Mouse (Mus musculus) neural tube, embryonic 12.5 days (tissue): ENCODE data around the gene Olfr90. TPM values are rescaled to one million over a fixed set of nuclear protein-coding genes. Genes with fewer than 3 reads are reported as not detected.
A peak's percentile ranks its signal among the peaks of the same experiment; 100 is the strongest.

Experiments used
- ATAC-seq: fragments of 200-750 bp; cut with Nextera tagmentation; 2 replicates; pipeline ENCODE4 v1.8.0; 2017; ENCODE audit warnings: low read depth, mild to moderate bottlenecking, moderate TSS enrichment, moderate library complexity; ENCODE audit not compliant: low FRiP score
- H3K27ac ChIP-seq: fragments of 300-500 bp; sonication (generic); 2 replicates; pipeline ENCODE4 v1.5.1; 2016
- H3K27me3 ChIP-seq: fragments of 300-500 bp; sonication (generic); replicated peaks from 2 replicates; pipeline ENCODE4 v1.6.1; 2016; ENCODE audit warnings: mild to moderate bottlenecking
- H3K36me3 ChIP-seq: fragments of 300-500 bp; sonication (generic); 2 replicates; pipeline ENCODE4 v1.6.1; 2016; ENCODE audit warnings: mild to moderate bottlenecking
- H3K4me1 ChIP-seq: fragments of 300-500 bp; sonication (generic); 2 replicates; pipeline ENCODE4 v1.6.1; 2016
- H3K4me2 ChIP-seq: fragments of 300-500 bp; sonication (generic); replicated peaks from 2 replicates; pipeline ENCODE4 v1.6.1; 2016; ENCODE audit warnings: mild to moderate bottlenecking
- H3K4me3 ChIP-seq: fragments of 300-500 bp; sonication (generic); 2 replicates; pipeline ENCODE4 v1.5.1; 2016
- H3K9ac ChIP-seq: fragments of 300-500 bp; sonication (generic); 2 replicates; pipeline ENCODE4 v1.6.1; 2016; ENCODE audit warnings: mild to moderate bottlenecking
- H3K9me3 ChIP-seq: fragments of 300-500 bp; sonication (generic); 2 replicates; pipeline ENCODE4 v1.6.1; 2016; ENCODE audit warnings: mild to moderate bottlenecking
- WGBS: fragments of 180-500 bp; shearing (Covaris S2); methylation state at CpG from one replicate; pipeline ENCODE4 v1.1.7; 2016; 5-methylcytosine and 5-hydroxymethylcytosine counted together
- polyA plus RNA-seq: library from polyadenylated mRNA; unstranded; fragments of >200 nt; fragmentation: Nextera tagmentation; extraction: Ambion mirVana; gene quantifications from 2 replicates; pipeline ENCODE4 v1.2.1, GENCODE M21; 2016

Gene Olfr90
- polyA plus RNA-seq, 1 experiment from 2014 or later = 0.11 TPM

DNA sequence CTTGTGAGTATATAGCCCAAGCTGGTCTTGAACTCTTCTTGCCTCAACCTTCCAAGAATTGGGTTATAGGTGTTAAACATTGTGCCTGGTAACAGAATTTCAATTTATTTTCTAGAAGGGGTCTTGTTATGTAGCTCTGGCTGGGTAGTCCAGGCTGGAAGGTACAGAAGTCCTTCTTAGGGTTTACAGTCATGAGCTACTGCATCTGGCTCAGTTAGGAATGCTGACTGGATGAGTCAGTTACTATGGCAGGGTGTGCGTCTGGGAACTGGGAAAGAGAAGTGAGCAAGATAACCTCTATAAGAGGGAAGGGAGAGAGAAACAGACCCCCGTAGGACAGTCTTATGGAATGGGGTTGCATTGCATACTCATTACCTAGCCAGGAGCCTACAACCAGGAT is 12.5 kb downstream of the Olfr90 start:
- no peak overlapping the region for H3K4me3 ChIP-seq
- H3K27me3 ChIP-seq = no peaks in the 10 kb centered on the region
- H3K9ac ChIP-seq = no peak overlapping the region
- H3K36me3 ChIP-seq = peaks cover 57% of the 10 kb centered on the region
- H3K9me3 ChIP-seq = no peaks in the 10 kb centered on the region
- ATAC-seq = no peak
- no peak overlapping the region for H3K4me2 ChIP-seq
- WGBS = 98% methylated on average over 2 of the region's 2 CpGs
- H3K4me1 ChIP-seq = peaks cover 10% of the 10 kb centered on the region
- no peak overlapping the region for H3K27ac ChIP-seq

GRCm38 (mm10) chr17:37075181-37075580 is 13.1 kb downstream of the Olfr90 start:
- WGBS = 92% methylated on average over 6 of the region's 6 CpGs

DNA sequence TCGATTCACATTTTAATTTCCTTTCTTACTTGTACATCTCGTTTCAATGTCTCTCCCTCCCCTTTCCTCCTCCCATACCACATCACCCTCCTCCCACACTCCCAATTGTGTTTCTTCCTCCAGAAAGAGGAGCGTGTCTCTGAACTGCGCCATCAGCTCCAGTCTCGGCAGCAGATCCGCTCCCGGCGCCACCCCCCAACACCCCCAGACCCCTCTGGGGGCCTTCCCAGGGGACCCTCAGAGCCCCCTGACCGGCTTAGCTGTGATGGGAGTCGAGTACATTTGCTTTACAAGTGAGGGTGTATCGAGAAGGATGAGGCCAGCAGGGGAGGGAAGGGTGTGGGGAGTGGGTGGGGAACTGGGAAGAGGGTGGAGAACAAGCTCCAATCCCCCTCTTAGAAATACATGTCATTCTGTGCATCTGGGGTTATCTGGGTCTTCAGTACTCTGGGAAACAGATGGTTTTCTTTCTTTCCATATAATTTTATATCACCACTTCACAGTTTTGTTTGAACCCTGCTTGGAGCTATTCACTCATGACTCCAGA is 15.5 kb downstream of the Olfr90 start:
- 43% methylated on average over 11 of the region's 11 CpGs for WGBS
- H3K36me3 ChIP-seq = peaks cover 86% of the 10 kb centered on the region
- H3K9me3 ChIP-seq = no peaks in the 10 kb centered on the region
- no peak overlapping the region for H3K9ac ChIP-seq
- no peaks in the 10 kb centered on the region for H3K27me3 ChIP-seq
- no peak overlapping the region for H3K4me2 ChIP-seq
- no peak for ATAC-seq
- H3K4me3 ChIP-seq = no peak overlapping the region
- no peak overlapping the region for H3K27ac ChIP-seq
- H3K4me1 ChIP-seq = no peaks in the 10 kb centered on the region; the same call in 1 of the 2 replicates

More at GRCm38 (mm10) chr17:37075181-37075580, 13.1 kb downstream of the Olfr90 start:
- H3K36me3 ChIP-seq = peaks cover 63% of the 10 kb centered on the region
- no peak overlapping the region for H3K27ac ChIP-seq
- no peaks in the 10 kb centered on the region for H3K9me3 ChIP-seq
- no peak overlapping the region for H3K9ac ChIP-seq
- peaks cover 10% of the 10 kb centered on the region for H3K4me1 ChIP-seq
- no peaks in the 10 kb centered on the region for H3K27me3 ChIP-seq
- ATAC-seq = no peak
- no peak overlapping the region for H3K4me3 ChIP-seq
- H3K4me2 ChIP-seq = no peak overlapping the region

GRCm38 (mm10) chr17:37072080-37072729 is 16.1 kb downstream of the Olfr90 start:
- no peaks in the 10 kb centered on the region for H3K27me3 ChIP-seq
- 0 out of 2 replicates have a peak, but pooled peaks have one; percentile 37 for ATAC-seq
- no peaks in the 10 kb centered on the region for H3K9me3 ChIP-seq
- no peak overlapping the region for H3K4me2 ChIP-seq
- no peak overlapping the region for H3K27ac ChIP-seq
- H3K4me1 ChIP-seq = no peaks in the 10 kb centered on the region; the same call in 1 of the 2 replicates
- WGBS = 72% methylated on average over 12 of the region's 12 CpGs
- no peak overlapping the region for H3K4me3 ChIP-seq
- no peak overlapping the region for H3K9ac ChIP-seq
- peaks cover 92% of the 10 kb centered on the region for H3K36me3 ChIP-seq

GRCm38 (mm10) chr17:37070121-37070520 is 18.2 kb downstream of the Olfr90 start:
- Histone ChIP-seq H3K36me3 (peaks cover 95% of the 10 kb centered on the region), H3K4me3 (no peak overlapping the region), H3K9me3 (no peaks in the 10 kb centered on the region), H3K4me2 (no peak overlapping the region), H3K27me3 (no peaks in the 10 kb centered on the region), H3K9ac (no peak overlapping the region), H3K4me1 (no peaks in the 10 kb centered on the region; the same call in 1 of the 2 replicates), H3K27ac (no peak overlapping the region)
- 93% methylated on average over 8 of the region's 8 CpGs for WGBS
- no peak for ATAC-seq

DNA sequence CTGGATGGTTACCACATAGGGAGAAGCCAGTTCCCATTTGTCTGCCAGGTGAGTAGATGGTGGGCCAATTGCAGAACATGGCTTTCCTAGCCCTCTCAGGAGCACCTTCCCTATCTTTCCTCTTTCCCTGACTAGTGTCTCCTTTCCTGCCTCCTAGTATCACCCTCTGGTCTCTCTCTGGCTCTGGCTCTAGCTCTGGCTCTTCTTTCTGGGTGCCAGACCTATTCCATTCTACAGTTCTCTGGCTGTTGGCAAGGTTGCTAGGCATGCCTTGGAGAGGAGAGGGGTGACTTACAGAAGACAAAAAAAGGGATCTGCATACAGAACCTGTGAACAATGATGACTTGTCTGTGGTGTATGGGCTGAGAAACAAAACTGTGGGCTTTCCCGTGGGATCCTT is 20.4 kb downstream of the Olfr90 start:
- no peak for ATAC-seq
- H3K4me3 ChIP-seq = no peak overlapping the region
- H3K27me3 ChIP-seq = no peaks in the 10 kb centered on the region
- no peak overlapping the region for H3K9ac ChIP-seq
- no peaks in the 10 kb centered on the region for H3K9me3 ChIP-seq
- no peak overlapping the region for H3K27ac ChIP-seq
- H3K4me1 ChIP-seq = no peaks in the 10 kb centered on the region; the same call in 1 of the 2 replicates
- WGBS = 92% methylated on average over 1 of the region's 1 CpGs
- H3K36me3 ChIP-seq = peaks cover 97% of the 10 kb centered on the region
- H3K4me2 ChIP-seq = no peak overlapping the region

DNA sequence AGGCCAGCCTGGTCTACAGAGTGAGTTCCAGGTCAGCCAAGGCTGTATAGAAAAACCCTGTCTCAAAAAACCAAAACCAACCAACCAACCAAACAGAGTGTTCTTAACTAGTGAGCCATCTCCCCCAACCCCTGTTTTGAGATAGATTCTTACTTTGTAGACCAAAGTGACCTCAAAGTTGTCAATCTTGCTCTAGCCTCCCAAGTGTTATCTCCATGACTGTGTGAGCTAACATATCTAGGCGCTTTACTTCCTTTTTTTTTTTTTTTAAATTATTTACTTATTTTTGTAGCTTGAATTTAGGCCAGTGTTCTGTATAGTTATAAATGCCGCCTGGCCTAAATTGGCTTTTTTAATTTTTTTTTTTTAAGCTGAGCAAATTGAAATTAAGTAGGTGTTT is 22.3 kb downstream of the Olfr90 start:
- Histone ChIP-seq H3K27ac (no peak overlapping the region), H3K9me3 (no peaks in the 10 kb centered on the region), H3K9ac (no peak overlapping the region), H3K4me3 (no peak overlapping the region), H3K27me3 (no peaks in the 10 kb centered on the region), H3K4me2 (no peak overlapping the region), H3K36me3 (peaks cover 95% of the 10 kb centered on the region), H3K4me1 (no peaks in the 10 kb centered on the region)
- 98% methylated on average over 2 of the region's 2 CpGs for WGBS
- ATAC-seq = no peak

DNA sequence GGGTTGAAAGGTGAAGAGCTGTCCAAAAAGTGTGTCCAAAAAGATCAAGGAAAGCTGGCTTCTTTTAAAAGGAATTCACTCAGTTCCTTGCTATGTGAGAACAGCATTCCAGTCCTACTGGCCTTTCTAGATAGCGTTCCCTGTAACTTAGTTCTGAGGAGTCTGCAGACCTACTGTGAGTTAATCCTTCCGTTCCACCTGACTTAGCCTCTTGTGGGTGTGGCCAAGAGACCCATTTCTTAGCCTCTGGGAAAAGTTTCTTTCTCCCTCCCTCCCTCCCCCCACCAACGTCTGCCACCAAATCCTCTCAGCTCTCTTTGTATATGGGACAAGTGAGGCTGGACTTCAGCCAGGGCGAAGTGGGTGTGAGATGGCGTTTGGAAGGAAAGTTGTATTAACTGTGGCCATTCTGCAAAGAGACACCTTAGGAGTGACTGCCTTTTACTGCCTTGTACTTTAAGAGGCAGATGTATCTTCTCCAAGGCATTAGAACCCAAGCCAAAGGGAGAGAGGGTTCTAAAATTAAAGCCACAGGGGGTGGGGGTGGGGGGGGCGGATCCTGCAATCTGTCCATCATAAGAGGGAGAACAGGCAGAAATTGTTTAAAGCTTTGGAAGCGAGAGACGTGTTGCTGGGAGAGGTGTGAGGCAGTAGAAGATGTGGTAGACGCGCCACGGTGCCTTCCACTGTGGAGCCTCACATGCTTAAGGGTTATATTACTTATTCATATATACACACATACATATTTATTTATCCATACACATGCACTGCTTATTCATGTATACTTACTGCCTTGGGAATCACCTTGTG is 24.4 kb downstream of the Olfr90 start:
- no peaks in the 10 kb centered on the region for H3K27me3 ChIP-seq
- ATAC-seq = no peak
- 91% methylated on average over 11 of the region's 11 CpGs for WGBS
- H3K4me2 ChIP-seq = no peak overlapping the region
- H3K27ac ChIP-seq = no peak overlapping the region
- H3K4me3 ChIP-seq = no peak overlapping the region
- H3K9ac ChIP-seq = no peak overlapping the region
- H3K4me1 ChIP-seq = no peaks in the 10 kb centered on the region
- H3K9me3 ChIP-seq = no peaks in the 10 kb centered on the region
- H3K36me3 ChIP-seq = peaks cover 89% of the 10 kb centered on the region

DNA sequence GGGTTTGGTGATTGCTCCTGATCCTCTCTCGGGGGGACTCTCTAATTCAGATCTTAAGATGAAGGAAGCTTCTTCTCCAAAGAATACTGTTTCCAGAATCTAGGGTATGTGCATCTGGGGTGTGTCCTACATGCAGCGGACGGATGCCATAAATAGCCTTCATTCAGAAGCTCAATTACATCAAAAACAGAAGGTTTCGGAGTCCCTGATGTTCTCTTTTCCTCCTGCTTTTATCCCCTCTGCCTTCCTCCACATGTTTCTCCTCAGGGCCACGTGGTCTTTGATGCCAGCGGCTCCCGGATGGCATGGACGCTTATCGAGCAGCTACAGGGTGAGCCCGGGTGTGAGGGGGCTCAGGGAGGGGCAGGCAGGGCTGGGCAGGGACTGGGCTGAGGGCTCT is 25.2 kb downstream of the Olfr90 start:
- ATAC-seq = no peak
- no peaks in the 10 kb centered on the region for H3K9me3 ChIP-seq
- H3K4me1 ChIP-seq = no peaks in the 10 kb centered on the region
- no peak overlapping the region for H3K4me2 ChIP-seq
- no peak overlapping the region for H3K4me3 ChIP-seq
- peaks cover 84% of the 10 kb centered on the region for H3K36me3 ChIP-seq
- no peaks in the 10 kb centered on the region for H3K27me3 ChIP-seq
- H3K9ac ChIP-seq = no peak overlapping the region
- no peak overlapping the region for H3K27ac ChIP-seq
- 88% methylated on average over 10 of the region's 10 CpGs for WGBS

DNA sequence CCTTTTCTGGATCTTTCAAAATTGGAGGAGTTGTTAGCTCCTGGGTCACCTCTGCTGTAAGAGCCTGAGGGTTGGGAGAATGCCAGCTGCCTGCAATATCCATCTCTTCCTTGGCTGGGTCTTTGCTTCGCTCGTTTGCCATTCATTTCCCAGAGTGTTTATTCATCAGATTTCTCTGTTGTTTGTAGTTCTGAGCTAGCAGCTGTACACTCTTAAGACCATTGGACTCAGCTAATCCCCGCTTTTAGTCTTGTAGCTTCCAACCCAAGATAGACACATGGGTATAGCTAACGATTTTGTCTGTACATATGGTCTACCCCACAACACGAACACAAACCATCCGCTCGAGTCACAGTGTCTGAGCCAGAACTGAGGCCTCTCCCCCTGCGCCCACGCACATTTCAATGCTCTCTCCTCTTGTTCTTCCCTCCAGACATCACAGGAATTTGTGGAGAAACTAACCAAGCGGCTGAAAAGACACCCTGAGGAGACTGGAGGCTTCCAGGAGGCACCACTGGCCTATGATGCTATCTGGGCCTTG is 26.1 kb downstream of the Olfr90 start:
- no peak overlapping the region for H3K27ac ChIP-seq
- H3K9me3 ChIP-seq = no peaks in the 10 kb centered on the region
- no peak overlapping the region for H3K9ac ChIP-seq
- H3K4me3 ChIP-seq = no peak overlapping the region
- no peaks in the 10 kb centered on the region for H3K27me3 ChIP-seq
- ATAC-seq = no peak
- 94% methylated on average over 10 of the region's 10 CpGs for WGBS
- no peaks in the 10 kb centered on the region for H3K4me1 ChIP-seq
- H3K4me2 ChIP-seq = no peak overlapping the region
- H3K36me3 ChIP-seq = peaks cover 76% of the 10 kb centered on the region

DNA sequence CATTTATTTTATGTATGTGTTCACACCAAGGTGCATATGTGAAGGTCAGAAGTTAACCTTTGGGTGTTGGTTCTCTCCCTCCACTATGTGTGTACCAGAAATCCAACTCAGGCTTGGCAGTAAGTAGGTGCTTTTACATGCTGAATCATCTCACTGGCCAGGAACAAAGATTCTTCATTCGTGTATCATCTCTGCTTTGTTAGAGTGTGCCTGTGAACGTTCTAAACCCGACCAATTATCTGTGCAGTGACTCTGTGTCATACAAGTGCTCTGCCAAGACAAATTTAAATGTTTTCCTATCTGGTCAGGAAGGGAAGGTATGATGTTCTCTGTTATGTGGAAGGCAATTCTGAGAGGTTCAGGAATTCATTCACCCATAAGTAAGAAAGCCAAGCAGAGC is 26.9 kb downstream of the Olfr90 start:
- Histone ChIP-seq H3K36me3 (peaks cover 76% of the 10 kb centered on the region), H3K9me3 (no peaks in the 10 kb centered on the region), H3K27me3 (no peaks in the 10 kb centered on the region), H3K4me3 (no peak overlapping the region), H3K27ac (no peak overlapping the region), H3K4me2 (no peak overlapping the region), H3K9ac (no peak overlapping the region), H3K4me1 (no peaks in the 10 kb centered on the region)
- no peak for ATAC-seq
- 82% methylated on average over 3 of the region's 3 CpGs for WGBS

- no peak for ATAC-seq
- Histone ChIP-seq H3K4me2 (no peak overlapping the region), H3K27me3 (no peaks in the 10 kb centered on the region), H3K27ac (no peak overlapping the region), H3K36me3 (peaks cover 65% of the 10 kb centered on the region), H3K9me3 (no peaks in the 10 kb centered on the region), H3K4me3 (no peak overlapping the region), H3K4me1 (peaks cover 3% of the 10 kb centered on the region), H3K9ac (no peak overlapping the region)
- WGBS = 92% methylated on average over 6 of the region's 6 CpGs
These were observed 31.3 kb downstream of the Olfr90 start for GRCm38 (mm10) chr17:37056957-37057356.
